Mouse (Mus musculus) left cerebral cortex, adult 8-10 months (tissue): ENCODE results near the gene Gm11237. TPM values are rescaled to one million over a fixed set of nuclear protein-coding genes. Genes with fewer than 3 reads are reported as not detected.
"Not testable (repeated sequence)": the region's sequence is repeated elsewhere in the genome, so short reads cannot be mapped to it uniquely, and the experiment has no call there.

Experiments used
- DNase-seq, 2 experiments: peaks; one replicate each; pipeline ENCODE4 v3.0.0; 2022; ENCODE audit warnings: low spot score in 2 of 2
- total RNA-seq, 4 experiments: library from RNA; stranded (reverse); gene quantifications; 2 replicates each; pipeline ENCODE4 v1.2.4; 2022

Gm11237 gene
- total RNA-seq = not detected

DNA sequence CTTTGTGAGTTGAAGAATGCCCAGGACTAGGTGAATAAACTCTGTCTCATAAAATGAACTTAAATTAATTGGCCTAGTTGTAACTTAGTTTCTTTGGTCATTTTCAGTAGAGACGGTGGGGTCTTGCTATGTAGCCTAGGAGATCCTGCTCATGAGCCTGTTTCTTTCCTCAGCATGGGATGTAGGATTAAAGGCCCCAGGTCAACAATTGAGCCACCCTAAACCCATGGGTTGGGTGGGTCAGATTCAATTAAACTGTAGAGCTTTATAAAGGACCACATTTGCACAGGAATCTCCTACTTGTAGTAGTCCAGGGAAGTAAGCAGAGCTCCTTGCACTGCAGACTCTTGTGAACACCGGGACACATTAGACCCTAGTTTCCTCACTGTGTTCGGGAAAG is at the start of gene Gm11237:
Gm11237 (plus strand) TSS at position 301 of the 400 bp plus-strand sequence.
- not testable (repeated sequence) for DNase-seq

DNA sequence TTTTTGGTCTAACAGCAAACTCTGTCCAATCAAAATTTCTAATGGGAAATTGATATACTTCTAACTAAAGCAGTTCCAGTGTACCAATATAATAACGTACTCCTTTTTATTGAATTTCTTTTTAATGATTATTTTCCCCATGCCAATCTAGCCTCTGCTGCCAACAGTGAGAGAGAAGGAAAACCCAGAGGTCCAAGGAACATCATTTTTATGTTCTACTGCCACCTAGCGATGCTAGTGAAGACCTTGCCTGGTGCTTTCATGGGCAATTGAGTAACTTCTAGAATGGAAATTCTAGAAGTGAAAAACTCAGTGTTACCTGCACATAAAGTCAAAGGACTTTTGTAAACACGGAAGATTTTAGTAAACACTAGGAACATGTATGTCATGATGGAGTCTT is 23.5 kb upstream of the Gm11237 start:
- DNase-seq = no peak

DNA sequence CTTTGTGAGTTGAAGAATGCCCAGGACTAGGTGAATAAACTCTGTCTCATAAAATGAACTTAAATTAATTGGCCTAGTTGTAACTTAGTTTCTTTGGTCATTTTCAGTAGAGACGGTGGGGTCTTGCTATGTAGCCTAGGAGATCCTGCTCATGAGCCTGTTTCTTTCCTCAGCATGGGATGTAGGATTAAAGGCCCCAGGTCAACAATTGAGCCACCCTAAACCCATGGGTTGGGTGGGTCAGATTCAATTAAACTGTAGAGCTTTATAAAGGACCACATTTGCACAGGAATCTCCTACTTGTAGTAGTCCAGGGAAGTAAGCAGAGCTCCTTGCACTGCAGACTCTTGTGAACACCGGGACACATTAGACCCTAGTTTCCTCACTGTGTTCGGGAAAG is 15.2 kb upstream of the Gm11237 start, which contains the start of gene Gm11238:
Gm11238 (plus strand) TSS at position 301 of the 400 bp plus-strand sequence.
- DNase-seq = not testable (repeated sequence)

- not testable (repeated sequence) for DNase-seq
These were observed 15.0 kb downstream of the Gm11237 start, which contains the start of gene Gm11236 for GRCm38 (mm10) chr4:73637821-73638220. TSS of gene Gm11236 (plus strand) at chr4:73638121.

- DNase-seq = not testable (repeated sequence)
These were observed 39.1 kb downstream of the Gm11237 start for GRCm38 (mm10) chr4:73661864-73662263.

DNA sequence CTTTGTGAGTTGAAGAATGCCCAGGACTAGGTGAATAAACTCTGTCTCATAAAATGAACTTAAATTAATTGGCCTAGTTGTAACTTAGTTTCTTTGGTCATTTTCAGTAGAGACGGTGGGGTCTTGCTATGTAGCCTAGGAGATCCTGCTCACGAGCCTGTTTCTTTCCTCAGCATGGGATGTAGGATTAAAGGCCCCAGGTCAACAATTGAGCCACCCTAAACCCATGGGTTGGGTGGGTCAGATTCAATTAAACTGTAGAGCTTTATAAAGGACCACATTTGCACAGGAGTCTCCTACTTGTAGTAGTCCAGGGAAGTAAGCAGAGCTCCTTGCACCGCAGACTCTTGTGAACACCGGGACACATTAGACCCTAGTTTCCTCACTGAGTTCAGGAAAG is 45.3 kb downstream of the Gm11237 start, which contains the start of gene Gm11239:
Gm11239 (plus strand) TSS at position 301 of the 400 bp plus-strand sequence.
- not testable (repeated sequence) for DNase-seq

Other genes with a start within 250 kb of the Gm11237 start
- not detected for gene Gm11487, start 217.9 kb upstream of the Gm11237 start, total RNA-seq
- not detected for gene Gm11238, start 15.1 kb upstream of the Gm11237 start, total RNA-seq
- gene Gm11236, start 15.1 kb downstream of the Gm11237 start, total RNA-seq = not detected
- not detected for gene Gm11239, start 45.4 kb downstream of the Gm11237 start, total RNA-seq
- gene Gm428, start 60.5 kb downstream of the Gm11237 start, total RNA-seq = not detected
- gene Rasef, start 168.0 kb downstream of the Gm11237 start, total RNA-seq = under 1 TPM in 1 of 4 experiments, not detected in 3; 0.07 TPM